Mouse (Mus musculus): ENCODE data around the gene Hrc. TPM values are rescaled to one million over a fixed set of nuclear protein-coding genes. Genes with fewer than 3 reads are reported as not detected.

Hrc gene
- polyA plus RNA-seq, 1 experiment from 2014 or later = 0.31 TPM

GRCm38 (mm10) chr7:45369022-45369745 is 34.1 kb downstream of the Hrc start:
- H3K4me2 ChIP-seq = peak overlapping the region; percentile 90
- H3K36me3 ChIP-seq = peaks cover 22% of the 10 kb centered on the region
- no peak overlapping the region for H3K27ac ChIP-seq
- H3K27me3 ChIP-seq = peaks cover 28% of the 10 kb centered on the region
- no peak overlapping the region; the same call in 1 of the 2 replicates for H3K4me3 ChIP-seq
- peak overlapping the region; percentile 74 for H3K9ac ChIP-seq
- H3K9me3 ChIP-seq = no peaks in the 10 kb centered on the region
- peaks cover 47% of the 10 kb centered on the region for H3K4me1 ChIP-seq (replicated peaks)
- WGBS = 71% methylated on average over 16 of the region's 16 CpGs
- ATAC-seq (ENCODE audit: low FRiP score) = no peak

- 10% methylated on average over 51 of the region's 52 CpGs for WGBS
These were observed 34.9 kb downstream of the Hrc start for GRCm38 (mm10) chr7:45369836-45370474.

GRCm38 (mm10) chr7:45370475-45371311 is 35.6 kb downstream of the Hrc start, which contains the start of gene Lin7b:
Gene Lin7b (minus strand): TSS chr7:45370583.
- H3K27me3 ChIP-seq = peaks cover 19% of the 10 kb centered on the region
- peaks cover 33% of the 10 kb centered on the region for H3K36me3 ChIP-seq
- 13% methylated on average over 28 of the region's 28 CpGs for WGBS
- H3K4me1 ChIP-seq (replicated peaks) = peaks cover 34% of the 10 kb centered on the region
- H3K4me2 ChIP-seq = peak within 1 kb of the TSS; percentile 90
- H3K4me3 ChIP-seq = peak within 1 kb of the TSS; percentile 50
- H3K27ac ChIP-seq = no peak within 1 kb of the TSS
- peak; percentile 44 for ATAC-seq (ENCODE audit: low FRiP score)
- peak within 1 kb of the TSS; percentile 74 for H3K9ac ChIP-seq
- H3K9me3 ChIP-seq = no peaks in the 10 kb centered on the region

More at GRCm38 (mm10) chr7:45369836-45370474, 34.9 kb downstream of the Hrc start:
- Histone ChIP-seq H3K9me3 (no peaks in the 10 kb centered on the region), H3K4me3 (peak overlapping the region; percentile 50), H3K4me2 (peak overlapping the region; percentile 90), H3K9ac (peak overlapping the region; percentile 74), H3K4me1 (replicated peaks) (peaks cover 41% of the 10 kb centered on the region), H3K27ac (no peak overlapping the region), H3K36me3 (peaks cover 27% of the 10 kb centered on the region), H3K27me3 (peaks cover 24% of the 10 kb centered on the region)
- ATAC-seq (ENCODE audit: low FRiP score) = peak; percentile 12; the same call in 1 of the 2 replicates

GRCm38 (mm10) chr7:45372371-45372770 is 37.3 kb downstream of the Hrc start:
- no peak overlapping the region for H3K9ac ChIP-seq
- H3K9me3 ChIP-seq = no peaks in the 10 kb centered on the region
- no peak for ATAC-seq (ENCODE audit: low FRiP score)
- peaks cover 31% of the 10 kb centered on the region for H3K4me1 ChIP-seq (replicated peaks)
- H3K27me3 ChIP-seq = peaks cover 19% of the 10 kb centered on the region
- no peak overlapping the region for H3K4me3 ChIP-seq
- H3K4me2 ChIP-seq = no peak overlapping the region
- peaks cover 50% of the 10 kb centered on the region for H3K36me3 ChIP-seq
- 91% methylated on average over 5 of the region's 5 CpGs for WGBS
- no peak overlapping the region for H3K27ac ChIP-seq

- no peak overlapping the region for H3K4me3 ChIP-seq
- H3K9me3 ChIP-seq = no peaks in the 10 kb centered on the region
- no peak for ATAC-seq (ENCODE audit: low FRiP score)
- peaks cover 14% of the 10 kb centered on the region for H3K4me1 ChIP-seq (replicated peaks)
- H3K27me3 ChIP-seq = peaks cover 3% of the 10 kb centered on the region
- H3K9ac ChIP-seq = no peak overlapping the region
- H3K4me2 ChIP-seq = no peak overlapping the region
- 97% methylated on average over 8 of the region's 8 CpGs for WGBS
- H3K27ac ChIP-seq = no peak overlapping the region
- H3K36me3 ChIP-seq = peaks cover 73% of the 10 kb centered on the region
These were observed 39.5 kb downstream of the Hrc start for GRCm38 (mm10) chr7:45374620-45375019.

GRCm38 (mm10) chr7:45376057-45376456 is 41.0 kb downstream of the Hrc start:
- Histone ChIP-seq H3K4me1 (replicated peaks) (no peaks in the 10 kb centered on the region), H3K36me3 (peaks cover 87% of the 10 kb centered on the region), H3K9ac (no peak overlapping the region), H3K4me3 (no peak overlapping the region), H3K27ac (no peak overlapping the region), H3K9me3 (no peaks in the 10 kb centered on the region), H3K4me2 (no peak overlapping the region), H3K27me3 (no peaks in the 10 kb centered on the region)
- ATAC-seq (ENCODE audit: low FRiP score) = no peak
- 97% methylated on average over 1 of the region's 1 CpGs for WGBS

- Histone ChIP-seq H3K4me2 (no peak overlapping the region), H3K27me3 (no peaks in the 10 kb centered on the region), H3K36me3 (peaks cover 96% of the 10 kb centered on the region), H3K4me1 (replicated peaks) (no peaks in the 10 kb centered on the region), H3K4me3 (no peak overlapping the region), H3K27ac (no peak overlapping the region), H3K9me3 (no peaks in the 10 kb centered on the region), H3K9ac (no peak overlapping the region)
- no peak for ATAC-seq (ENCODE audit: low FRiP score)
- 94% methylated on average over 3 of the region's 3 CpGs for WGBS
These were observed 51.0 kb downstream of the Hrc start for GRCm38 (mm10) chr7:45386077-45386476.

Other genes with a start within 250 kb of the Hrc start
- 93.8 and 103 TPM in 2 replicates for gene Rcn3, start 243.1 kb upstream of the Hrc start, polyA plus RNA-seq (2015; fragmentation: Nextera tagmentation; extraction: Ambion mirVana)
- 26.9 and 28.3 TPM in 2 replicates for gene Fcgrt, start 231.4 kb upstream of the Hrc start, polyA plus RNA-seq (2015; fragmentation: Nextera tagmentation; extraction: Ambion mirVana)
- 994 and 999 TPM in 2 replicates for gene Rps11, start 210.9 kb upstream of the Hrc start, polyA plus RNA-seq (2015; fragmentation: Nextera tagmentation; extraction: Ambion mirVana)
- 770 and 846 TPM in 2 replicates for gene Rpl13a, start 206.5 kb upstream of the Hrc start, polyA plus RNA-seq (2015; fragmentation: Nextera tagmentation; extraction: Ambion mirVana)
- gene Gm45713, start 199.1 kb upstream of the Hrc start, polyA plus RNA-seq (2015; fragmentation: Nextera tagmentation; extraction: Ambion mirVana) = 0.14 TPM in 1 of 2 replicates, not detected in the other
- gene Flt3l, start 198.9 kb upstream of the Hrc start, polyA plus RNA-seq (2015; fragmentation: Nextera tagmentation; extraction: Ambion mirVana) = 1.4 and 1.6 TPM in 2 replicates
- 85.6 and 94.4 TPM in 2 replicates for gene Pih1d1, start 181.0 kb upstream of the Hrc start, polyA plus RNA-seq (2015; fragmentation: Nextera tagmentation; extraction: Ambion mirVana)
- gene Aldh16a1, start 180.7 kb upstream of the Hrc start, polyA plus RNA-seq (2015; fragmentation: Nextera tagmentation; extraction: Ambion mirVana) = 23.7 and 24.5 TPM in 2 replicates
- 0.42 and 0.62 TPM in 2 replicates for gene Slc17a7, start 171.3 kb upstream of the Hrc start, polyA plus RNA-seq (2015; fragmentation: Nextera tagmentation; extraction: Ambion mirVana)
- not detected in 2 replicates for gene Gfy, start 155.7 kb upstream of the Hrc start, polyA plus RNA-seq (2015; fragmentation: Nextera tagmentation; extraction: Ambion mirVana)
- 0.66 TPM in 1 of 2 replicates, not detected in the other for gene Pth2, start 154.3 kb upstream of the Hrc start, polyA plus RNA-seq (2015; fragmentation: Nextera tagmentation; extraction: Ambion mirVana)
- gene Ccdc155, start 130.4 kb upstream of the Hrc start, polyA plus RNA-seq (2015; fragmentation: Nextera tagmentation; extraction: Ambion mirVana) = 0.49 and 0.54 TPM in 2 replicates
- gene Dkkl1, start 123.1 kb upstream of the Hrc start, polyA plus RNA-seq (2015; fragmentation: Nextera tagmentation; extraction: Ambion mirVana) = 5.6 and 5.7 TPM in 2 replicates
- 78.6 and 79.2 TPM in 2 replicates for gene Tead2, start 119.5 kb upstream of the Hrc start, polyA plus RNA-seq (2015; fragmentation: Nextera tagmentation; extraction: Ambion mirVana)
- gene Cd37, start 96.2 kb upstream of the Hrc start, polyA plus RNA-seq (2015; fragmentation: Nextera tagmentation; extraction: Ambion mirVana) = 0.96 and 1.7 TPM in 2 replicates
- 0.18 and 0.38 TPM in 2 replicates for gene Slc6a16, start 94.2 kb upstream of the Hrc start, polyA plus RNA-seq (2015; fragmentation: Nextera tagmentation; extraction: Ambion mirVana)
- gene Slc6a21, start 57.8 kb upstream of the Hrc start, polyA plus RNA-seq (2015; fragmentation: Nextera tagmentation; extraction: Ambion mirVana) = not detected in 2 replicates
- gene Trpm4, start 1.5 kb upstream of the Hrc start, polyA plus RNA-seq (2015; fragmentation: Nextera tagmentation; extraction: Ambion mirVana) = 7.3 and 8.9 TPM in 2 replicates
- gene Ppfia3, start 31.7 kb downstream of the Hrc start, polyA plus RNA-seq (2015; fragmentation: Nextera tagmentation; extraction: Ambion mirVana) = 19.9 and 20.7 TPM in 2 replicates
- 12.5 and 13.4 TPM in 2 replicates for gene Lin7b, start 35.3 kb downstream of the Hrc start, polyA plus RNA-seq (2015; fragmentation: Nextera tagmentation; extraction: Ambion mirVana)
- gene Snrnp70, start 60.5 kb downstream of the Hrc start, polyA plus RNA-seq (2015; fragmentation: Nextera tagmentation; extraction: Ambion mirVana) = 205 and 215 TPM in 2 replicates
- gene Kcna7, start 70.4 kb downstream of the Hrc start, polyA plus RNA-seq (2015; fragmentation: Nextera tagmentation; extraction: Ambion mirVana) = not detected in 2 replicates
- 0.10 and 0.19 TPM in 2 replicates for gene Ntf5, start 78.4 kb downstream of the Hrc start, polyA plus RNA-seq (2015; fragmentation: Nextera tagmentation; extraction: Ambion mirVana)
- 1.2 and 2.5 TPM in 2 replicates for gene Lhb, start 85.5 kb downstream of the Hrc start, polyA plus RNA-seq (2015; fragmentation: Nextera tagmentation; extraction: Ambion mirVana)
- gene Gys1, start 99.6 kb downstream of the Hrc start, polyA plus RNA-seq (2015; fragmentation: Nextera tagmentation; extraction: Ambion mirVana) = 21.9 and 23.2 TPM in 2 replicates
- 99.9 and 110 TPM in 2 replicates for gene Ruvbl2, start 102.8 kb downstream of the Hrc start, polyA plus RNA-seq (2015; fragmentation: Nextera tagmentation; extraction: Ambion mirVana)
- 7,019 and 7,066 TPM in 2 replicates for gene Ftl1, start 124.6 kb downstream of the Hrc start, polyA plus RNA-seq (2015; fragmentation: Nextera tagmentation; extraction: Ambion mirVana)
- gene Bax, start 131.6 kb downstream of the Hrc start, polyA plus RNA-seq (2015; fragmentation: Nextera tagmentation; extraction: Ambion mirVana) = 253 and 271 TPM in 2 replicates
- gene Tulp2, start 146.6 kb downstream of the Hrc start, polyA plus RNA-seq (2015; fragmentation: Nextera tagmentation; extraction: Ambion mirVana) = 0.13 and 0.22 TPM in 2 replicates
- not detected in 2 replicates for gene Gm45808, start 151.5 kb downstream of the Hrc start, polyA plus RNA-seq (2015; fragmentation: Nextera tagmentation; extraction: Ambion mirVana)
- 3.4 and 4.2 TPM in 2 replicates for gene Dhdh, start 153.5 kb downstream of the Hrc start, polyA plus RNA-seq (2015; fragmentation: Nextera tagmentation; extraction: Ambion mirVana)
- gene Nucb1, start 175.1 kb downstream of the Hrc start, polyA plus RNA-seq (2015; fragmentation: Nextera tagmentation; extraction: Ambion mirVana) = 120 and 121 TPM in 2 replicates
- 13.9 and 14.3 TPM in 2 replicates for gene Ppp1r15a, start 191.0 kb downstream of the Hrc start, polyA plus RNA-seq (2015; fragmentation: Nextera tagmentation; extraction: Ambion mirVana)
- gene Plekha4, start 191.0 kb downstream of the Hrc start, polyA plus RNA-seq (2015; fragmentation: Nextera tagmentation; extraction: Ambion mirVana) = 2.4 and 4.3 TPM in 2 replicates
- gene Hsd17b14, start 219.6 kb downstream of the Hrc start, polyA plus RNA-seq (2015; fragmentation: Nextera tagmentation; extraction: Ambion mirVana) = 0.25 and 0.45 TPM in 2 replicates
- gene Bcat2, start 234.9 kb downstream of the Hrc start, polyA plus RNA-seq (2015; fragmentation: Nextera tagmentation; extraction: Ambion mirVana) = 19.8 and 20.8 TPM in 2 replicates